Mouse (Mus musculus) neural tube, embryonic 15.5 days (tissue): Measurements from ENCODE around the gene Kif27. TPM values are rescaled to one million over a fixed set of nuclear protein-coding genes. Genes with fewer than 3 reads are reported as not detected.

Experiments
- ATAC-seq: fragments of 200-750 bp; cut with Nextera tagmentation; 2 replicates; pipeline ENCODE4 v1.8.0; 2017; ENCODE audit warnings: mild to moderate bottlenecking, moderate TSS enrichment, moderate library complexity; ENCODE audit not compliant: low FRiP score
- H3K27ac ChIP-seq: fragments of 300-500 bp; sonication (generic); replicated peaks from 2 replicates; pipeline ENCODE4 v1.5.1; 2015; ENCODE audit warnings: mild to moderate bottlenecking, inconsistent platforms
- H3K27me3 ChIP-seq: fragments of 300-500 bp; sonication (generic); replicated peaks from 2 replicates; pipeline ENCODE4 v1.6.1; 2015; ENCODE audit warnings: inconsistent platforms
- H3K36me3 ChIP-seq: fragments of 300-500 bp; sonication (generic); 2 replicates; pipeline ENCODE4 v1.6.1; 2015; ENCODE audit warnings: inconsistent platforms
- H3K4me1 ChIP-seq: fragments of 300-500 bp; sonication (generic); 2 replicates; pipeline ENCODE4 v1.6.1; 2015; ENCODE audit warnings: inconsistent platforms
- H3K4me2 ChIP-seq: fragments of 300-500 bp; sonication (generic); 2 replicates; pipeline ENCODE4 v1.6.1; 2015; ENCODE audit warnings: inconsistent platforms, mild to moderate bottlenecking, moderate library complexity
- H3K4me3 ChIP-seq: fragments of 300-500 bp; sonication (generic); replicated peaks from 2 replicates; pipeline ENCODE4 v1.5.1; 2015; ENCODE audit warnings: mild to moderate bottlenecking, inconsistent platforms
- H3K9ac ChIP-seq: fragments of 300-500 bp; sonication (generic); replicated peaks from 2 replicates; pipeline ENCODE4 v1.6.1; 2015; ENCODE audit warnings: mild to moderate bottlenecking, inconsistent platforms
- H3K9me3 ChIP-seq: fragments of 300-500 bp; sonication (generic); replicated peaks from 2 replicates; pipeline ENCODE4 v1.6.1; 2016; ENCODE audit warnings: inconsistent platforms
- WGBS: fragments of 180-500 bp; shearing (Covaris S2); methylation state at CpG from one replicate; pipeline ENCODE4 v1.1.7; 2015; ENCODE audit warnings: mixed read lengths; 5-methylcytosine and 5-hydroxymethylcytosine counted together
- polyA plus RNA-seq: library from polyadenylated mRNA; unstranded; fragments of >200 nt; fragmentation: Nextera tagmentation; extraction: Ambion mirVana; gene quantifications from 2 replicates; pipeline ENCODE4 v1.2.1, GENCODE M21; 2015

Kif27 gene
- polyA plus RNA-seq, 1 experiment from 2014 or later = 1.3 TPM

- H3K4me2 ChIP-seq = no peak overlapping the region
- no peaks in the 10 kb centered on the region for H3K9me3 ChIP-seq
- H3K4me3 ChIP-seq = no peak overlapping the region
- H3K36me3 ChIP-seq = no peaks in the 10 kb centered on the region
- no peaks in the 10 kb centered on the region for H3K27me3 ChIP-seq
- H3K27ac ChIP-seq = no peak overlapping the region
- no peak overlapping the region for H3K9ac ChIP-seq
- no peaks in the 10 kb centered on the region for H3K4me1 ChIP-seq
- no peak for ATAC-seq
Measured at GRCm38 (mm10) chr13:58352996-58353395, 5.9 kb downstream of the Kif27 start.

- Histone ChIP-seq H3K36me3 (no peaks in the 10 kb centered on the region), H3K4me1 (no peaks in the 10 kb centered on the region), H3K27me3 (no peaks in the 10 kb centered on the region), H3K4me2 (no peak overlapping the region), H3K4me3 (no peak overlapping the region), H3K9ac (no peak overlapping the region), H3K27ac (no peak overlapping the region), H3K9me3 (no peaks in the 10 kb centered on the region)
- no peak for ATAC-seq
- WGBS = 80% methylated on average over 4 of the region's 4 CpGs
Measured at GRCm38 (mm10) chr13:58350606-58351005, 8.3 kb downstream of the Kif27 start.

GRCm38 (mm10) chr13:58344505-58344904 lies 14.4 kb downstream of the Kif27 start:
- Histone ChIP-seq H3K9me3 (no peaks in the 10 kb centered on the region), H3K4me1 (no peaks in the 10 kb centered on the region), H3K36me3 (no peaks in the 10 kb centered on the region), H3K9ac (no peak overlapping the region), H3K4me3 (no peak overlapping the region), H3K27me3 (no peaks in the 10 kb centered on the region), H3K4me2 (no peak overlapping the region), H3K27ac (no peak overlapping the region)
- no peak for ATAC-seq
- WGBS = 85% methylated on average over 9 of the region's 9 CpGs

GRCm38 (mm10) chr13:58337456-58337855 lies 21.5 kb downstream of the Kif27 start:
- no peaks in the 10 kb centered on the region for H3K27me3 ChIP-seq
- H3K4me2 ChIP-seq = no peak overlapping the region
- H3K9ac ChIP-seq = no peak overlapping the region
- H3K27ac ChIP-seq = no peak overlapping the region
- no peak for ATAC-seq
- no peak overlapping the region for H3K4me3 ChIP-seq
- H3K4me1 ChIP-seq = no peaks in the 10 kb centered on the region
- no peaks in the 10 kb centered on the region for H3K36me3 ChIP-seq
- no peaks in the 10 kb centered on the region for H3K9me3 ChIP-seq
- 87% methylated on average over 12 of the region's 12 CpGs for WGBS

- no peak for ATAC-seq
- WGBS = 85% methylated on average over 5 of the region's 5 CpGs
Measured at GRCm38 (mm10) chr13:58334116-58334515, 24.8 kb downstream of the Kif27 start.

GRCm38 (mm10) chr13:58317768-58318167 lies 41.2 kb downstream of the Kif27 start:
- H3K9ac ChIP-seq = no peak overlapping the region
- no peaks in the 10 kb centered on the region for H3K27me3 ChIP-seq
- WGBS = 43% methylated on average over 2 of the region's 2 CpGs
- no peak overlapping the region for H3K4me3 ChIP-seq
- no peak overlapping the region for H3K4me2 ChIP-seq
- H3K9me3 ChIP-seq = no peaks in the 10 kb centered on the region
- no peak overlapping the region for H3K27ac ChIP-seq
- no peaks in the 10 kb centered on the region for H3K4me1 ChIP-seq
- ATAC-seq = no peak
- no peaks in the 10 kb centered on the region for H3K36me3 ChIP-seq

More at GRCm38 (mm10) chr13:58334116-58334515, 24.8 kb downstream of the Kif27 start:
- no peaks in the 10 kb centered on the region for H3K9me3 ChIP-seq
- H3K36me3 ChIP-seq = no peaks in the 10 kb centered on the region
- H3K9ac ChIP-seq = no peak overlapping the region
- no peaks in the 10 kb centered on the region for H3K27me3 ChIP-seq
- no peak overlapping the region for H3K4me3 ChIP-seq
- no peak overlapping the region for H3K27ac ChIP-seq
- H3K4me1 ChIP-seq = no peaks in the 10 kb centered on the region
- no peak overlapping the region for H3K4me2 ChIP-seq

DNA sequence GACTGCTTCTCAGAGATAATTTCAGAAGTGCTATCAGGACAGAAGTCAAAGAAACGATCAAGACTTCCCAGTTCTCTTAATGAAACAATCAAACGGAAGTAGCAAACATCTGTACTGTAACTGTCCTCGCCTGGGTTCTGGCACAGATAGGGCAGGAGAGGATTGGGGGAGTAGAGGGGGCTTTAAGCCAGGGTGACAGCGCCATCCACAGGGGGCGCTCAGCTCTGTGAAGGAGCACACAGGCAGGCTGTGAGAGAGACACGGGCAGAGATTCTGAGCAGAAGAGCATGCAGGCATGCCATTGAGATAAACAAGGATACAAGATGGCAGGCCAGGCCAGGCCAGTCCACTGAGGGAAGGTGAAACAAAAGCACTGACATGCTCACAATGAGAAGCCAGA lies 43.9 kb downstream of the Kif27 start:
- H3K27me3 ChIP-seq = no peaks in the 10 kb centered on the region
- ATAC-seq = no peak
- H3K27ac ChIP-seq = no peak overlapping the region
- H3K9me3 ChIP-seq = no peaks in the 10 kb centered on the region
- 69% methylated on average over 6 of the region's 6 CpGs for WGBS
- H3K9ac ChIP-seq = no peak overlapping the region
- H3K4me3 ChIP-seq = no peak overlapping the region
- no peak overlapping the region for H3K4me2 ChIP-seq
- H3K4me1 ChIP-seq = no peaks in the 10 kb centered on the region
- H3K36me3 ChIP-seq = no peaks in the 10 kb centered on the region

- Histone ChIP-seq H3K36me3 (no peaks in the 10 kb centered on the region), H3K27me3 (no peaks in the 10 kb centered on the region), H3K27ac (no peak overlapping the region), H3K4me2 (no peak overlapping the region), H3K9ac (no peak overlapping the region), H3K4me3 (no peak overlapping the region), H3K9me3 (no peaks in the 10 kb centered on the region), H3K4me1 (no peaks in the 10 kb centered on the region)
- WGBS = 73% methylated on average over 3 of the region's 3 CpGs
- ATAC-seq = no peak
Measured at GRCm38 (mm10) chr13:58313758-58314157, 45.2 kb downstream of the Kif27 start.

- Histone ChIP-seq H3K4me2 (no peak overlapping the region), H3K27me3 (no peaks in the 10 kb centered on the region), H3K9ac (no peak overlapping the region), H3K27ac (no peak overlapping the region), H3K9me3 (no peaks in the 10 kb centered on the region), H3K4me3 (no peak overlapping the region), H3K4me1 (no peaks in the 10 kb centered on the region), H3K36me3 (no peaks in the 10 kb centered on the region)
- WGBS = 64% methylated on average over 3 of the region's 3 CpGs
- ATAC-seq = no peak
Measured at GRCm38 (mm10) chr13:58311351-58311750, 47.6 kb downstream of the Kif27 start.

DNA sequence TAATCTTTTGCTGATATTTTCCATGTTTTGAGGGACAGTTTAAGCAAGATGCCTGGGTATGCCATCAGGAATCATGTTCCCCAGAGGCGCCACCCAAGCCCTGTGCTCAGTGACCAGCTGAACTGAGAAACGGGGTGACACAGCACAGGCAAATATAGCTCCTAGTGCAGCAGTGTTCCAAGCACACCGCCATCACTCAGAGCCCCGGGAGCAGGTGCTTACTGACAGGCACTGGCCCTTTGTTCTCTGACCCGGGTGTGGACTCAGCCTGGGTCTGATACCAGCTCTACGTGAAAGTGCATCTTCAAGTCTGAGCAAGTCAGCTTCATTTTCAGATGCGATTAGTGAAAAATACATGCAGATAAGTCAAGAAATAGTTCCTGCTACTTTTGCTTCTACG lies 49.4 kb downstream of the Kif27 start:
- no peaks in the 10 kb centered on the region for H3K4me1 ChIP-seq
- 63% methylated on average over 8 of the region's 8 CpGs for WGBS
- no peaks in the 10 kb centered on the region for H3K36me3 ChIP-seq
- no peak overlapping the region for H3K4me3 ChIP-seq
- no peak overlapping the region for H3K4me2 ChIP-seq
- H3K9me3 ChIP-seq = no peaks in the 10 kb centered on the region
- no peak overlapping the region for H3K9ac ChIP-seq
- no peak for ATAC-seq
- H3K27me3 ChIP-seq = no peaks in the 10 kb centered on the region
- H3K27ac ChIP-seq = no peak overlapping the region

- Histone ChIP-seq H3K4me2 (no peak overlapping the region), H3K4me3 (no peak overlapping the region), H3K27me3 (no peaks in the 10 kb centered on the region), H3K27ac (no peak overlapping the region), H3K9me3 (no peaks in the 10 kb centered on the region), H3K4me1 (no peaks in the 10 kb centered on the region), H3K9ac (no peak overlapping the region), H3K36me3 (no peaks in the 10 kb centered on the region)
- no peak for ATAC-seq
- WGBS = 91% methylated on average over 5 of the region's 5 CpGs
Measured at GRCm38 (mm10) chr13:58307453-58307852, 51.5 kb downstream of the Kif27 start.

DNA sequence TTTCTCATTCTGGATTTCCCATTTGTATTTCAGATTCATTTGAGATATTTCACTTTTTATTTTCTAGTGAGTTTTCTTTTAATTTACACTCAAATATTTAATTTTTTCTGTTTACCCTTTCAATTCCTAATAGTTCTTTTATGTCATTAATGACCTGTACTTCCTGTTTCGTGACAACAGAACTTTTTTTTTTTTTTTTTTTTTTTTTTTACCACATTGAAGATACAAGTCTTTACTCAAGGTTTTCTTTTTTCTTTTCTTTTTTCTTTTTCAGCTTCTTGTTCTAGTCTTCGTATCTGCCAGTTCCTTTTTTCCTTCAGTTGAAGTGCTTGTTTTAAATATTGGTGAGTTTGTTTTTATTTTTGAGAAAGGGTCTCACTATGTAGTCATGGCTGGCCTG lies 53.7 kb downstream of the Kif27 start:
- no peak overlapping the region for H3K4me2 ChIP-seq
- ATAC-seq = no peak
- 84% methylated on average over 2 of the region's 2 CpGs for WGBS

More for the DNA sequence above, 53.7 kb downstream of the Kif27 start:
- no peaks in the 10 kb centered on the region for H3K27me3 ChIP-seq
- H3K9me3 ChIP-seq = no peaks in the 10 kb centered on the region
- no peak overlapping the region for H3K4me3 ChIP-seq
- H3K36me3 ChIP-seq = no peaks in the 10 kb centered on the region
- H3K27ac ChIP-seq = no peak overlapping the region
- H3K4me1 ChIP-seq = no peaks in the 10 kb centered on the region
- H3K9ac ChIP-seq = no peak overlapping the region
